Comparison of ENCODE assay signal across 9 mouse cellular contexts in the genomic region with DNA sequence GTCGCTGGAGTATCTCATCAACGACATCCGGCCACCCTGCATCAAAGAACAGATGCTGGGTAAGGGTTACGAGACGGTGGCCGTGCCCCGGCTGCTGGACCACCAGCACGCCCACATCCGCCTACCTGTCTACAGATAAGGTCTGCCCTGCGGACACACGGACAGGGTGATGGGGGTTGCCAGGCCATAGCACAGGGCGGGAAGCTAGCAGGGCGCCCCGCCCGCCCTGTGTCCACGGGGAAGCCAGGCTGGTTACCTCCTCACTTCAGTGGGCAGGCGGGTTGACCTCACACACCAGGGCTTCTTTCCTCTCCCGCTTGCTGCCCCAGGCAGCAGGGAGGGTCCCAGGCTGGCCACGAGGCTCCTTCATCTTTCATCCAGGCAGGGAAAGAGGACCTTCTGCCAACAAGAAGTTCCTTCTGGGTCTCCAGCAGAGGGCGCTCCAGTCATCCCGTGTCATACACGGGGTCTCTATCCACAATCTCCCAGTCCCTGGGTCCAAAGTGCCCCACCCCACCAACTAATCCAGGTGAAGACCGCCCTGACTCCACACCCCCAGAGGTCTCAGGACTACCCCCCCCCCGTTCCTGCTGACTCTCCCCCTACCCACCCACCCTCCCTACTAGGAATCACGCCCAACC. TPM values are rescaled to one million over a fixed set of nuclear protein-coding genes. Genes with fewer than 3 reads are reported as not detected.
A peak's percentile ranks its signal among the peaks of the same experiment; 100 is the strongest.
DNase-seq lines count a peak whose midpoint lies in the region; ATAC-seq and TF ChIP-seq lines count a peak whose summit lies in the region.
"Had no signal": no experiment of that assay in that cellular context is flagged by ENCODE, and none has a peak within 500 bp of the region (broad histone marks: within the 10 kb centered on the region; RNA-seq: fewer than 3 reads in every experiment).

No protein-coding gene starts in this region.

- peak; percentile 67 to 72 for DNase-seq in B cell, adult 2 months
- DNase-seq in ES-CJ7 (ENCODE audit: low read depth, low spot score): peak; percentile 83
- no peak for DNase-seq in cerebellum, adult 11-12 months
- DNase-seq: liver, embryonic 13.5 days had no signal

- no peaks in the 10 kb centered on the region for H3K4me1 ChIP-seq in intestine, postnatal 0 days (replicated peaks; ENCODE audit: control insufficient read depth, insufficient read depth, low read length)
- peaks cover 24% of the 10 kb centered on the region for H3K4me1 ChIP-seq in intestine, embryonic 16.5 days (ENCODE audit: control insufficient read depth, insufficient read depth, low read length)
- H3K4me1 ChIP-seq in limb, embryonic 12.5 days (replicated peaks): peaks cover 37% of the 10 kb centered on the region

- no peaks in the 10 kb centered on the region for H3K9me3 ChIP-seq in intestine, postnatal 0 days (ENCODE audit: control insufficient read depth)
- no peaks in the 10 kb centered on the region for H3K9me3 ChIP-seq in intestine, embryonic 16.5 days (ENCODE audit: control insufficient read depth, low read length)
- H3K9me3 ChIP-seq in limb, embryonic 12.5 days: no peaks in the 10 kb centered on the region
- H3K9me3 ChIP-seq: liver, embryonic 13.5 days had no signal

- no peak overlapping the region for H3K9ac ChIP-seq in intestine, postnatal 0 days (ENCODE audit: low read depth, low read length)
- H3K9ac ChIP-seq in intestine, embryonic 16.5 days (ENCODE audit: low read depth, low read length): no peak overlapping the region
- 0 out of 2 replicates have a peak overlapping the region, but pooled peaks have one; percentile 8 for H3K9ac ChIP-seq in limb, embryonic 12.5 days (replicated peaks)
- H3K9ac ChIP-seq: liver, embryonic 13.5 days had no signal

- H3K4me2 ChIP-seq in intestine, postnatal 0 days (replicated peaks; ENCODE audit: low read depth): no peak overlapping the region
- H3K4me2 ChIP-seq in intestine, embryonic 16.5 days (ENCODE audit: low read depth, low read length): no peak overlapping the region
- H3K4me2 ChIP-seq in limb, embryonic 12.5 days: no peak overlapping the region
- H3K4me2 ChIP-seq: liver, embryonic 13.5 days had no signal

- no peak for ATAC-seq in intestine, postnatal 0 days
- ATAC-seq in intestine, embryonic 16.5 days: no peak
- no peak for ATAC-seq in limb, embryonic 12.5 days (ENCODE audit: insufficient number of reproducible peaks, insufficient read depth, low FRiP score, low TSS enrichment, low read depth)
- no peak for ATAC-seq in megakaryocyte progenitor cell, adult 5-6 weeks (replicated peaks; ENCODE audit: poor library complexity)
- no peak; the same call in 1 of the 2 replicates for ATAC-seq in granulocyte monocyte progenitor cell, adult 5-6 weeks (replicated peaks; ENCODE audit: poor library complexity, severe bottlenecking)

- H3K4me3 ChIP-seq in intestine, postnatal 0 days (ENCODE audit: low read depth, low read length): no peak overlapping the region
- H3K4me3 ChIP-seq in intestine, embryonic 16.5 days (ENCODE audit: low read length): no peak overlapping the region
- no peak overlapping the region for H3K4me3 ChIP-seq in limb, embryonic 12.5 days (replicated peaks)
- H3K4me3 ChIP-seq: liver, embryonic 13.5 days had no signal

- peaks cover 17% of the 10 kb centered on the region; the same call in 1 of the 2 replicates for H3K36me3 ChIP-seq in intestine, postnatal 0 days (ENCODE audit: control insufficient read depth, insufficient read depth)
- no peaks in the 10 kb centered on the region for H3K36me3 ChIP-seq in intestine, embryonic 16.5 days (ENCODE audit: control insufficient read depth, insufficient read depth, low read length)
- peaks cover 7% of the 10 kb centered on the region; the same call in 1 of the 2 replicates for H3K36me3 ChIP-seq in limb, embryonic 12.5 days
- H3K36me3 ChIP-seq: liver, embryonic 13.5 days had no signal

- peak; percentile 72 for TF ChIP-seq CTCF in intestine, postnatal 0 days (IDR thresholded peaks at IDR 0.05; ENCODE audit: low read depth)

- no peak overlapping the region for H3K27ac ChIP-seq in intestine, postnatal 0 days (ENCODE audit: low read depth, low read length)
- H3K27ac ChIP-seq in intestine, embryonic 16.5 days (ENCODE audit: low read length): no peak overlapping the region
- no peak overlapping the region for H3K27ac ChIP-seq in limb, embryonic 12.5 days
- H3K27ac ChIP-seq: liver, embryonic 13.5 days had no signal

- 66% methylated on average over 24 of the region's 25 CpGs for WGBS in intestine, postnatal 0 days
- 65% methylated on average over 25 of the region's 25 CpGs for WGBS in intestine, embryonic 16.5 days
- WGBS in limb, embryonic 12.5 days: 55% methylated on average over 25 of the region's 25 CpGs

- no peaks in the 10 kb centered on the region for H3K27me3 ChIP-seq in intestine, postnatal 0 days (replicated peaks; ENCODE audit: control insufficient read depth, insufficient read depth, low read length)
- no peaks in the 10 kb centered on the region for H3K27me3 ChIP-seq in intestine, embryonic 16.5 days (replicated peaks; ENCODE audit: control insufficient read depth, insufficient read depth, low read length)
- peaks cover 56% of the 10 kb centered on the region for H3K27me3 ChIP-seq in limb, embryonic 12.5 days

RNA-seq across cellular contexts. Expression of a gene that starts 44.3 kb away (rescaled TPM):
- polyA plus RNA-seq in intestine, postnatal 0 days (2015; fragmentation: Nextera tagmentation; extraction: Ambion mirVana): 2.3 and 3.2 TPM in 2 replicates
- polyA plus RNA-seq in intestine, embryonic 16.5 days (2015; fragmentation: Nextera tagmentation; extraction: Ambion mirVana): 3.9 and 5.8 TPM in 2 replicates
- 1.7 and 2.1 TPM in 2 replicates for polyA plus RNA-seq in limb, embryonic 12.5 days (2016; fragmentation: Nextera tagmentation; extraction: Ambion mirVana)
- 0.47 and 0.88 TPM in 2 replicates for total RNA-seq in megakaryocyte progenitor cell, adult 5-6 weeks (2015)
- 0.04 TPM in 1 of 2 replicates, not detected in the other for total RNA-seq in megakaryocyte progenitor cell, adult 5-6 weeks (2017)
- 0.34 and 2.0 TPM in 2 replicates for total RNA-seq in granulocyte monocyte progenitor cell, adult 5-6 weeks (2014; fragmentation: Nextera tagmentation)
- total RNA-seq in granulocyte monocyte progenitor cell, adult 5-6 weeks (2017): not detected in 2 replicates

RNA-seq across cellular contexts. Expression of a gene that starts 46.1 kb away (rescaled TPM):
- polyA plus RNA-seq in intestine, postnatal 0 days (2015; fragmentation: Nextera tagmentation; extraction: Ambion mirVana): 0.70 and 1.0 TPM in 2 replicates
- polyA plus RNA-seq in intestine, embryonic 16.5 days (2015; fragmentation: Nextera tagmentation; extraction: Ambion mirVana): 0.73 and 0.93 TPM in 2 replicates
- 2.5 and 3.4 TPM in 2 replicates for polyA plus RNA-seq in limb, embryonic 12.5 days (2016; fragmentation: Nextera tagmentation; extraction: Ambion mirVana)
- total RNA-seq in megakaryocyte progenitor cell, adult 5-6 weeks (2015): 0.15 and 0.25 TPM in 2 replicates
- 0.17 TPM in 1 of 2 replicates, not detected in the other for total RNA-seq in megakaryocyte progenitor cell, adult 5-6 weeks (2017)
- 0.43 and 4.2 TPM in 2 replicates for total RNA-seq in granulocyte monocyte progenitor cell, adult 5-6 weeks (2014; fragmentation: Nextera tagmentation)
- total RNA-seq in granulocyte monocyte progenitor cell, adult 5-6 weeks (2017): 0.26 and 0.82 TPM in 2 replicates
